Mouse (Mus musculus): Measurements from ENCODE around the gene Ctdspl. TPM values are rescaled to one million over a fixed set of nuclear protein-coding genes. Genes with fewer than 3 reads are reported as not detected.

Ctdspl gene
- polyA plus RNA-seq, 1 experiment from 2014 or later: 11.0 TPM

GRCm38 (mm10) chr9:119038574-119038973 is 112.3 kb downstream of the Ctdspl start:
- H3K36me3 ChIP-seq (replicated peaks): peaks cover 76% of the 10 kb centered on the region
- WGBS: 92% methylated on average over 3 of the region's 3 CpGs
- no peak overlapping the region for H3K27ac ChIP-seq (replicated peaks)
- DNase-seq (ENCODE audit: low spot score): no peak
- no peaks in the 10 kb centered on the region for H3K27me3 ChIP-seq (replicated peaks; ENCODE audit: low read depth, poor library complexity, severe bottlenecking)
- H3K4me1 ChIP-seq: peaks cover 18% of the 10 kb centered on the region
- no peaks in the 10 kb centered on the region for H3K9me3 ChIP-seq
- H3K4me3 ChIP-seq: no peak overlapping the region

- WGBS: 93% methylated on average over 15 of the region's 15 CpGs
- no peaks in the 10 kb centered on the region for H3K27me3 ChIP-seq (replicated peaks; ENCODE audit: low read depth, poor library complexity, severe bottlenecking)
- peaks cover 66% of the 10 kb centered on the region for H3K36me3 ChIP-seq (replicated peaks)
- no peak overlapping the region for H3K4me3 ChIP-seq
- H3K9me3 ChIP-seq: no peaks in the 10 kb centered on the region
- 0 out of 2 replicates have a peak, but pooled peaks cover 3% of the 10 kb centered on the region for H3K4me1 ChIP-seq
- DNase-seq (ENCODE audit: low spot score): no peak
- H3K27ac ChIP-seq (replicated peaks): no peak overlapping the region
These were observed 114.0 kb downstream of the Ctdspl start for GRCm38 (mm10) chr9:119040101-119040775.

- H3K9me3 ChIP-seq: no peaks in the 10 kb centered on the region
- H3K4me3 ChIP-seq: no peak overlapping the region
- DNase-seq (ENCODE audit: low spot score): no peak
- no peak overlapping the region for H3K27ac ChIP-seq (replicated peaks)
- peaks cover 16% of the 10 kb centered on the region for H3K27me3 ChIP-seq (replicated peaks; ENCODE audit: low read depth, poor library complexity, severe bottlenecking)
- H3K36me3 ChIP-seq (replicated peaks): no peaks in the 10 kb centered on the region; the same call in 1 of the 2 replicates
- peaks cover 28% of the 10 kb centered on the region for H3K4me1 ChIP-seq
- 79% methylated on average over 11 of the region's 11 CpGs for WGBS
These were observed 122.1 kb downstream of the Ctdspl start for GRCm38 (mm10) chr9:119048182-119048903.

GRCm38 (mm10) chr9:119051158-119051557 is 124.9 kb downstream of the Ctdspl start:
- WGBS: 69% methylated on average over 2 of the region's 2 CpGs
- no peak overlapping the region for H3K4me3 ChIP-seq
- H3K9me3 ChIP-seq: no peaks in the 10 kb centered on the region
- H3K36me3 ChIP-seq (replicated peaks): no peaks in the 10 kb centered on the region
- H3K4me1 ChIP-seq: peaks cover 45% of the 10 kb centered on the region
- peaks cover 35% of the 10 kb centered on the region for H3K27me3 ChIP-seq (replicated peaks; ENCODE audit: low read depth, poor library complexity, severe bottlenecking)
- no peak for DNase-seq (ENCODE audit: low spot score)
- H3K27ac ChIP-seq (replicated peaks): no peak overlapping the region

GRCm38 (mm10) chr9:119052154-119052944 is 126.1 kb downstream of the Ctdspl start, which contains the start of gene Vill:
Gene Vill (plus strand): TSS chr9:119052778.
- H3K4me3 ChIP-seq: peak within 1 kb of the TSS; percentile 60
- H3K36me3 ChIP-seq (replicated peaks): no peaks in the 10 kb centered on the region
- 16% methylated on average over 22 of the region's 22 CpGs for WGBS
- H3K27ac ChIP-seq (replicated peaks): peak within 1 kb of the TSS; percentile 85
- DNase-seq (ENCODE audit: low spot score): peak; percentile 84
- peaks cover 50% of the 10 kb centered on the region for H3K4me1 ChIP-seq
- H3K27me3 ChIP-seq (replicated peaks; ENCODE audit: low read depth, poor library complexity, severe bottlenecking): peaks cover 40% of the 10 kb centered on the region
- no peaks in the 10 kb centered on the region for H3K9me3 ChIP-seq

GRCm38 (mm10) chr9:119053964-119054576 is 127.8 kb downstream of the Ctdspl start:
- Histone ChIP-seq H3K4me3 (no peak overlapping the region), H3K36me3 (replicated peaks) (no peaks in the 10 kb centered on the region), H3K9me3 (no peaks in the 10 kb centered on the region), H3K27ac (replicated peaks) (no peak overlapping the region), H3K4me1 (peaks cover 42% of the 10 kb centered on the region), H3K27me3 (replicated peaks; ENCODE audit: low read depth, poor library complexity, severe bottlenecking) (peaks cover 40% of the 10 kb centered on the region)
- no peak for DNase-seq (ENCODE audit: low spot score)
- 77% methylated on average over 9 of the region's 9 CpGs for WGBS

- Histone ChIP-seq H3K4me3 (no peak overlapping the region), H3K27me3 (replicated peaks; ENCODE audit: low read depth, poor library complexity, severe bottlenecking) (peaks cover 40% of the 10 kb centered on the region), H3K9me3 (no peaks in the 10 kb centered on the region), H3K27ac (replicated peaks) (no peak overlapping the region), H3K4me1 (peaks cover 42% of the 10 kb centered on the region), H3K36me3 (replicated peaks) (no peaks in the 10 kb centered on the region)
- WGBS: 90% methylated on average over 4 of the region's 4 CpGs
- no peak for DNase-seq (ENCODE audit: low spot score)
These were observed 129.1 kb downstream of the Ctdspl start for GRCm38 (mm10) chr9:119055336-119055735.

- no peak overlapping the region for H3K4me3 ChIP-seq
- no peaks in the 10 kb centered on the region for H3K9me3 ChIP-seq
- no peak for DNase-seq (ENCODE audit: low spot score)
- H3K4me1 ChIP-seq: peaks cover 32% of the 10 kb centered on the region
- no peaks in the 10 kb centered on the region for H3K36me3 ChIP-seq (replicated peaks)
- no peak overlapping the region for H3K27ac ChIP-seq (replicated peaks)
- H3K27me3 ChIP-seq (replicated peaks; ENCODE audit: low read depth, poor library complexity, severe bottlenecking): peaks cover 35% of the 10 kb centered on the region
- WGBS: 85% methylated on average over 7 of the region's 7 CpGs
These were observed 132.0 kb downstream of the Ctdspl start for GRCm38 (mm10) chr9:119058245-119058644.

- Histone ChIP-seq H3K36me3 (replicated peaks) (no peaks in the 10 kb centered on the region), H3K27me3 (replicated peaks; ENCODE audit: low read depth, poor library complexity, severe bottlenecking) (peaks cover 18% of the 10 kb centered on the region; the same call in 1 of the 2 replicates), H3K27ac (replicated peaks) (0 out of 2 replicates have a peak overlapping the region, but pooled peaks have one; percentile 24), H3K4me3 (no peak overlapping the region), H3K9me3 (no peaks in the 10 kb centered on the region), H3K4me1 (peaks cover 32% of the 10 kb centered on the region)
- 90% methylated on average over 10 of the region's 10 CpGs for WGBS
- DNase-seq (ENCODE audit: low spot score): no peak
These were observed 134.4 kb downstream of the Ctdspl start for GRCm38 (mm10) chr9:119060701-119061100.

- no peaks in the 10 kb centered on the region for H3K36me3 ChIP-seq (replicated peaks)
- 33% methylated on average over 19 of the region's 19 CpGs for WGBS
- H3K4me1 ChIP-seq: peaks cover 35% of the 10 kb centered on the region
- no peak overlapping the region for H3K4me3 ChIP-seq
- DNase-seq (ENCODE audit: low spot score): peak; percentile 44
- no peak overlapping the region for H3K27ac ChIP-seq (replicated peaks)
- H3K27me3 ChIP-seq (replicated peaks; ENCODE audit: low read depth, poor library complexity, severe bottlenecking): peaks cover 15% of the 10 kb centered on the region; the same call in 1 of the 2 replicates
- no peaks in the 10 kb centered on the region for H3K9me3 ChIP-seq
These were observed 136.9 kb downstream of the Ctdspl start for GRCm38 (mm10) chr9:119063036-119063644.

- H3K27me3 ChIP-seq (replicated peaks; ENCODE audit: low read depth, poor library complexity, severe bottlenecking): peaks cover 15% of the 10 kb centered on the region; the same call in 1 of the 2 replicates
- DNase-seq (ENCODE audit: low spot score): no peak
- H3K9me3 ChIP-seq: no peaks in the 10 kb centered on the region
- WGBS: 69% methylated on average over 4 of the region's 4 CpGs
- H3K4me1 ChIP-seq: peaks cover 44% of the 10 kb centered on the region
- peak overlapping the region; percentile 40 for H3K27ac ChIP-seq (replicated peaks)
- no peak overlapping the region for H3K4me3 ChIP-seq
- H3K36me3 ChIP-seq (replicated peaks): no peaks in the 10 kb centered on the region
These were observed 138.0 kb downstream of the Ctdspl start for GRCm38 (mm10) chr9:119064296-119064695.

Data from embryonic facial prominence, embryonic 10.5 days (tissue).